Mouse (Mus musculus): ENCODE results near the gene Cby3.
A peak's percentile ranks its signal among the peaks of the same experiment; 100 is the strongest.

Gene Cby3

GRCm38 (mm10) chr11:50389616-50390015 lies 35.4 kb downstream of the Cby3 start:
- no peak for DNase-seq

- DNase-seq = no peak
Measured at GRCm38 (mm10) chr11:50391272-50391960, 37.2 kb downstream of the Cby3 start.

- DNase-seq = no peak
Measured at GRCm38 (mm10) chr11:50393306-50393705, 39.0 kb downstream of the Cby3 start.

GRCm38 (mm10) chr11:50394731-50395130 lies 40.5 kb downstream of the Cby3 start:
- DNase-seq = no peak

- no peak for DNase-seq
Measured at GRCm38 (mm10) chr11:50396766-50397307, 42.6 kb downstream of the Cby3 start.

- no peak for DNase-seq
Measured at GRCm38 (mm10) chr11:50397316-50397715, 43.1 kb downstream of the Cby3 start.

GRCm38 (mm10) chr11:50398803-50399202 lies 44.5 kb downstream of the Cby3 start:
- no peak for DNase-seq

GRCm38 (mm10) chr11:50402481-50402880 lies 48.2 kb downstream of the Cby3 start:
- DNase-seq = no peak

- peak; percentile 44 to 51 for DNase-seq
Measured at GRCm38 (mm10) chr11:50403367-50404014, 49.2 kb downstream of the Cby3 start.

GRCm38 (mm10) chr11:50407235-50407634 lies 53.0 kb downstream of the Cby3 start:
- DNase-seq = no peak

Data from cerebellum, postnatal 36 days (tissue).